Mouse (Mus musculus) liver, embryonic 14.5 days (tissue): ENCODE results near the gene Phf3.

ENCODE experiments used
- CTCF ChIP-seq: IDR thresholded peaks from 2 replicates; pipeline ENCODE4 v1.5.1; 2016; ENCODE audit warnings: antibody characterized with exemption, low read depth, control low read depth
- EP300 ChIP-seq: IDR thresholded peaks from 2 replicates; pipeline ENCODE4 v1.6.1; 2016; ENCODE audit warnings: antibody characterized with exemption, low read depth

GRCm38 (mm10) chr1:30898691-30899090 lies 25.0 kb upstream of the Phf3 start:
- TF ChIP-seq CTCF (no peak), EP300 (no peak)
